Mouse (Mus musculus): Measurements from ENCODE around the gene Ube2d1. TPM values are rescaled to one million over a fixed set of nuclear protein-coding genes. Genes with fewer than 3 reads are reported as not detected.

The Ube2d1 gene
- total RNA-seq, 2 experiments from 2014 or later: 0.83 to 19.3 TPM

- peak; percentile 99 for ATAC-seq (replicated peaks; ENCODE audit: low FRiP score, poor library complexity, severe bottlenecking)
Measured at GRCm38 (mm10) chr10:71237516-71238239, 47.4 kb downstream of the Ube2d1 start.

GRCm38 (mm10) chr10:71234071-71234470 is 51.0 kb downstream of the Ube2d1 start:
- no peak for ATAC-seq (replicated peaks; ENCODE audit: low FRiP score, poor library complexity, severe bottlenecking)

- ATAC-seq (replicated peaks; ENCODE audit: low FRiP score, poor library complexity, severe bottlenecking): no peak
Measured at GRCm38 (mm10) chr10:71225894-71226293, 59.2 kb downstream of the Ube2d1 start.

GRCm38 (mm10) chr10:71223101-71223500 is 62.0 kb downstream of the Ube2d1 start:
- no peak for ATAC-seq (replicated peaks; ENCODE audit: low FRiP score, poor library complexity, severe bottlenecking)

- ATAC-seq (replicated peaks; ENCODE audit: low FRiP score, poor library complexity, severe bottlenecking): no peak
Measured at GRCm38 (mm10) chr10:71222639-71223038, 62.4 kb downstream of the Ube2d1 start.

GRCm38 (mm10) chr10:71218228-71218892 is 66.7 kb downstream of the Ube2d1 start:
- ATAC-seq (replicated peaks; ENCODE audit: low FRiP score, poor library complexity, severe bottlenecking): no peak

GRCm38 (mm10) chr10:71215996-71216395 is 69.1 kb downstream of the Ube2d1 start:
- no peak for ATAC-seq (replicated peaks; ENCODE audit: low FRiP score, poor library complexity, severe bottlenecking)

Other genes starting within 250 kb of the Ube2d1 start
- not detected in 2 replicates for gene Bicc1, start 125.6 kb downstream of the Ube2d1 start, total RNA-seq (2015; ENCODE audit: low replicate concordance)
- gene Bicc1, start 125.6 kb downstream of the Ube2d1 start, total RNA-seq (2017; ENCODE audit: low replicate concordance): not detected in 2 replicates
- 14.8 and 17.6 TPM in 2 replicates for gene Tfam, start 47.0 kb downstream of the Ube2d1 start, total RNA-seq (2015; ENCODE audit: low replicate concordance)
- 17.2 and 26.0 TPM in 2 replicates for gene Tfam, start 47.0 kb downstream of the Ube2d1 start, total RNA-seq (2017; ENCODE audit: low replicate concordance)
- 23.4 and 27.2 TPM in 2 replicates for gene Cisd1, start 59.7 kb upstream of the Ube2d1 start, total RNA-seq (2015; ENCODE audit: low replicate concordance)
- gene Cisd1, start 59.7 kb upstream of the Ube2d1 start, total RNA-seq (2017; ENCODE audit: low replicate concordance): 4.8 and 13.0 TPM in 2 replicates
- gene Ipmk, start 62.5 kb upstream of the Ube2d1 start, total RNA-seq (2015; ENCODE audit: low replicate concordance): 23.5 and 35.0 TPM in 2 replicates
- 16.9 and 22.6 TPM in 2 replicates for gene Ipmk, start 62.5 kb upstream of the Ube2d1 start, total RNA-seq (2017; ENCODE audit: low replicate concordance)